Mouse (Mus musculus): Measurements from ENCODE around the gene Prkcd. TPM values are rescaled to one million over a fixed set of nuclear protein-coding genes. Genes with fewer than 3 reads are reported as not detected.

Gene Prkcd
- polyA plus RNA-seq, 1 experiment from 2014 or later: 35.2 TPM

DNA sequence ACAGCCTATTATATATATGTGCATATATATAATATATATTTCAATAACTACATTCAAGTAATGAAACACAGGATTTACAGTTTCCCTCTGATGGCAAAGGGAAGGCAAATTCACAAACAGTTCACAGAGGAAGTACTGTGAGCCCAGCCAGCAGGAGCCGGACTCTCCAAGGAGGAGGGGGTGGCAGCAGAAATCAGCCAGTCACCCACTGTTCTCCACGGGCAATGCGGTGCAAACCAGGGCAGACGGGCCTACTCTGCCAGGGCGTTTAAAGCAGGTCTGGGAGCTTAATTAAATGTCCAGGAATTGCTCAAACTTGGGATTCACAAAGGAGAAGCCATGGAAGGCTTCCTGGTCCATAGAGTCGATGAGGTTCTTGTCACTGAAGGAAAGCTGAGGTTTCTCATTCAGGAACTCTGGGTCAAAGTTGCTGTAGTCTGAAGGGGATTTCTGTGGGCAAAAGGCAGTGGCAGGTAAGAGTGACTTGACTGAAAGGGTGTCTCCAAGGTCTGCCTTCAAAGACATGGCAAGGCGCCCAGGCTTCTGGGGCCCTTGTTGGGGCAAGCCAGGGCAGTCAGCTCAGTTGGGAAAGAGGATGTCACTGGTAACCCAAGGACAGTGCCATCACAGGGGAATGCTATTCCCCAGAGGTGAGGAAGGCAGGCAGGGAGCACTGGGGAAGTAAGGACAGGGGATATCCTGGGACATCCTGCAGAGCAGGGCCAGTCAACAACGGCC is 30.3 kb downstream of the Prkcd start:
- 75% methylated on average over 8 of the region's 8 CpGs for WGBS
- no peak for ATAC-seq (ENCODE audit: low FRiP score)
- Histone ChIP-seq H3K4me1 (peaks cover 20% of the 10 kb centered on the region), H3K4me3 (replicated peaks) (no peak overlapping the region), H3K27me3 (replicated peaks) (no peaks in the 10 kb centered on the region), H3K9me3 (replicated peaks) (no peaks in the 10 kb centered on the region), H3K27ac (replicated peaks) (no peak overlapping the region), H3K4me2 (no peak overlapping the region), H3K9ac (replicated peaks) (no peak overlapping the region), H3K36me3 (0 out of 2 replicates have a peak, but pooled peaks cover 3% of the 10 kb centered on the region)

DNA sequence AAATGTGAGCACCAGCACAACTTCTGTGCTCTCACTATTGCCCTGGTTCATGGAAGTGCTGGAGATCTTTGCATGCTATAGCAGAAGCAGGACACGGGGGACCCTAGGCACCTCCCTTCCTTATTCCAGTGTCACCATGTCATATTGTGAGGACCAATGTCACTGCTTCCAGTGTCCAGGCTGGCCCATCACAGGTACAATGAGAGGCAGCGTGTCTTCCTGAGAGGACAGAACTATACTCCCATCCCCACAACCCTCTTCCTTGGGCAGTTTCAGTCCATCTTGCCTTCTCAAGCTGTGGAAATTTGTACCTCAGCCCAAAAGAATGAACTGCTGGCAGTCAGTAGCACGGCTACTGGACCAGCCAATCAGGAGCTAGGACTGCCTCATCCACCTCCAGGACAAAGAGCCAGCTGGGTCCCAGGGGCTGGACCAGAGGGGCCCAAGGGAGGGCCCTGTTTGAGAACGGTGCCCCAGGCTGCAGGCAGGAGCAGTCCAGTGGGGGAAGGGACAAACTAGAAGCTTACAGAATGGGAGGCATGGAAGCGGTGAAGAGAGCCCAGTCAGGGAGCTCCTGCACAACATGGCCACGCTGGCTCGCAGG is 31.8 kb downstream of the Prkcd start:
- 0 out of 2 replicates have a peak overlapping the region, but pooled peaks have one; percentile 11 for H3K4me2 ChIP-seq
- no peak overlapping the region for H3K9ac ChIP-seq (replicated peaks)

DNA sequence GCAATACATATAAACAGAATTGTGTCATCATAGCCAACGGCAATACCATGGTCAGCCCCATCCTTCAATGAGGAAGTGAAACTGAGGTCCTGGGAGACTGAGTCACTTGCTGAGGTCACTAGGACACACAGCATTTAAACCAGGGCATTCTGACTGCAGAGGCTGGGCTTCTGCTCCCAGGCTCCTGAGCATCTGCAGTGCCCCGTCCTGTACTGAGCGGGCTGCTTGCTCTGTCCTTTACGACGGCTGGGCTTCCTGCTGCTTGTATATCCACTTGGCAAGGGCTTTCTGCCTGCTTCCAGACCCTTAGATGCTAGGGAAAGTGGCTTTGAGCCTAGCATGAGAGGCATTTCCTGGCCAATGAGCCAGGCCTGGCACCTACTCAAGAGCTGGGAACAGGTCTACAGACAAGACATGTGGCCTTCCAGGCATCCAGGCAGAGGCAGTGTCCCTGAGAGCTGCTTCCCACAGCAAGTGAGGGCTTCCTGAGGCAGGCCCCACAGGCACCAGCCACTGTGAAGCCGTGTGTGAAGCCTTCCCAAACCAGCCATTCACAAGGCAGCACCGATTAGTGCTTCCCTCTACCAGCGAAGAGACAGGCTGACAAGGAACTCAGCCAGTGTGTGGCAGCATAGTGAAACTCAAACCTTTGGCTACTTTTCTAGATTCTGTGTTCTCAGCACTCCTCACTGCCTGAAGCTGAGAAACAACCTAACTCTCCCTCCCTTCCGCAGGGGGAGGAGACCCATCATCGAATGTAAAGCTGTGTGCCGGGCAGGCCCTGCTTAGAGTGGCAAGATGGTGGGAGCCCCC is 32.5 kb downstream of the Prkcd start:
- peak; percentile 65 for ATAC-seq (ENCODE audit: low FRiP score)
- Histone ChIP-seq H3K4me1 (peaks cover 20% of the 10 kb centered on the region), H3K4me2 (0 out of 2 replicates have a peak overlapping the region, but pooled peaks have one; percentile 11), H3K27ac (replicated peaks) (peak overlapping the region; percentile 54), H3K27me3 (replicated peaks) (no peaks in the 10 kb centered on the region), H3K9ac (replicated peaks) (no peak overlapping the region), H3K4me3 (replicated peaks) (no peak overlapping the region), H3K9me3 (replicated peaks) (no peaks in the 10 kb centered on the region), H3K36me3 (no peaks in the 10 kb centered on the region)
- 26% methylated on average over 11 of the region's 11 CpGs for WGBS

More for the DNA sequence above, 31.8 kb downstream of the Prkcd start:
- 18% methylated on average over 7 of the region's 7 CpGs for WGBS
- no peak overlapping the region for H3K4me3 ChIP-seq (replicated peaks)
- H3K9me3 ChIP-seq (replicated peaks): no peaks in the 10 kb centered on the region
- no peaks in the 10 kb centered on the region for H3K27me3 ChIP-seq (replicated peaks)
- peak overlapping the region; percentile 54 for H3K27ac ChIP-seq (replicated peaks)
- H3K4me1 ChIP-seq: peaks cover 20% of the 10 kb centered on the region
- H3K36me3 ChIP-seq: no peaks in the 10 kb centered on the region
- peak; percentile 40 for ATAC-seq (ENCODE audit: low FRiP score)

DNA sequence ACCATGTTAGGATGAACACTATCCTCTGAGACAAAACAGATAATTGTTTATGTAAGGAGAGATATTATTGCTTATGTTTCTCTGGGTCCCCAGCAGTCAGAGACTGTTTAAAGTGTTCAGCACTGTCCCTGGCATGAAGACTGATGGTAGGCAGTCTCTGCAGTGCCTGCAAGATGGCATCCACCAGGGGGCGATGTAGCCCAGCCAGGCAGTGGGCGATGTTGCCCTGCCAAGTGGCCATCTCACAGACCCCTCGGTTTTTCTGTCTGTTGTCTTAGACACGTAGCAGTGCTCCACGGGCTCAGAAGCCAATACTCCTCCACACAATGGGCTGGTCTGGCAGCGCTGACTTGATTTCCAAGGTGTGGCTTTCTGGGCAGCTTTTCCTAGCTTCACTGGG is 34.6 kb downstream of the Prkcd start:
- H3K9ac ChIP-seq (replicated peaks): no peak overlapping the region
- 11% methylated on average over 6 of the region's 6 CpGs for WGBS
- H3K4me2 ChIP-seq: no peak overlapping the region
- H3K36me3 ChIP-seq: no peaks in the 10 kb centered on the region
- no peaks in the 10 kb centered on the region for H3K9me3 ChIP-seq (replicated peaks)
- peaks cover 31% of the 10 kb centered on the region for H3K4me1 ChIP-seq
- no peaks in the 10 kb centered on the region for H3K27me3 ChIP-seq (replicated peaks)
- no peak overlapping the region for H3K27ac ChIP-seq (replicated peaks)
- no peak overlapping the region for H3K4me3 ChIP-seq (replicated peaks)
- ATAC-seq (ENCODE audit: low FRiP score): no peak

DNA sequence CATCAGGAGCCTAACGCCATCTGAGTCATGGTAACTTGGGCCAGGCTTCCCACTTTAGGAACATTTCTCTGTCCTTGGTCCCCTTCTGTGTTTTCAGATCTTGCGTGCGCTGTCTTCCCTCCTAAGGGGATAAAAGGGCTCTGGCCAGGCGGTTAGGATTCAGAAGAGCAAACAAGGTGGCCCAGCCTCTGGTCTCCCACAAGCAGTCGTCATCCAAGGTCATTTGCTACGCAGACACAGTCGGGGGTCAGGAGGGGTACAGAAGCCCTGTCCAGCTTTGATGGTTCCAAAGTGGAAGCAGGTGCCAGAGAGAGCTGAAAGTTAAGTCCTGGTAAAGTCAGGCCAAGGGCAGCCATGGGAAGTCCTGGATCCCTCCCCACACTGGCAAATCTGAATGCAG is 35.1 kb downstream of the Prkcd start:
- no peak overlapping the region for H3K4me3 ChIP-seq (replicated peaks)
- H3K4me2 ChIP-seq: no peak overlapping the region
- H3K27ac ChIP-seq (replicated peaks): no peak overlapping the region
- WGBS: 77% methylated on average over 7 of the region's 7 CpGs
- ATAC-seq (ENCODE audit: low FRiP score): no peak
- no peaks in the 10 kb centered on the region for H3K36me3 ChIP-seq
- H3K27me3 ChIP-seq (replicated peaks): no peaks in the 10 kb centered on the region
- no peaks in the 10 kb centered on the region for H3K9me3 ChIP-seq (replicated peaks)
- H3K9ac ChIP-seq (replicated peaks): no peak overlapping the region
- peaks cover 32% of the 10 kb centered on the region for H3K4me1 ChIP-seq

DNA sequence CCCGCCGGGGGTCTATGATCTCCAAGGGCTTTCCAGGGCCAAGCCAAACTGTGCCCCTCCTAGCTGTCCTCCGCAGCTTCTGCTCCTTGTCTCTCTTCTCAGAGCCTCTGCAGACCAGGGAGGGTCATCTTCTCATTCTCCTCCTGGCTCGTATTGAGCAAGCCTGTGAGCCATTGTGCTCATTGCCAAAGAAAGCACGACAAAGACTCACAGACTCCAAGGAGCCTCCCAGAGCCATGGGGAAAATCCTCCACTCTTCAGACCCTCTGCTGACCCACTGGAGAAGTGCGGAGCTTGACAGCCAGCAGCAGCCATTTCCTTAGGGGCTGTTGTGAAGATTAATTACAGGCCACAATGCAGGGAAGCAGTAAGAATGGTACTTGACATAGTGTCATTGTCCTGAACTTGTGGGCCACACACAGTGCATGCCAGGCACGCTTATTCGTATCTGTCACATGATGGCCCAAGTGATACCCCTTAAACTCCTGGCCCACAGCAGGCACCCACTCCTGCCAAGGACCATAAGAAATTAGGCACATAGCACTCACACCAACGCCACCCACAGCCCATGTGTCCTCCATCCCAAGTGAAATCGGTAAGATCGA is 35.9 kb downstream of the Prkcd start:
- ATAC-seq (ENCODE audit: low FRiP score): no peak
- H3K4me1 ChIP-seq: peaks cover 32% of the 10 kb centered on the region
- H3K9ac ChIP-seq (replicated peaks): no peak overlapping the region

DNA sequence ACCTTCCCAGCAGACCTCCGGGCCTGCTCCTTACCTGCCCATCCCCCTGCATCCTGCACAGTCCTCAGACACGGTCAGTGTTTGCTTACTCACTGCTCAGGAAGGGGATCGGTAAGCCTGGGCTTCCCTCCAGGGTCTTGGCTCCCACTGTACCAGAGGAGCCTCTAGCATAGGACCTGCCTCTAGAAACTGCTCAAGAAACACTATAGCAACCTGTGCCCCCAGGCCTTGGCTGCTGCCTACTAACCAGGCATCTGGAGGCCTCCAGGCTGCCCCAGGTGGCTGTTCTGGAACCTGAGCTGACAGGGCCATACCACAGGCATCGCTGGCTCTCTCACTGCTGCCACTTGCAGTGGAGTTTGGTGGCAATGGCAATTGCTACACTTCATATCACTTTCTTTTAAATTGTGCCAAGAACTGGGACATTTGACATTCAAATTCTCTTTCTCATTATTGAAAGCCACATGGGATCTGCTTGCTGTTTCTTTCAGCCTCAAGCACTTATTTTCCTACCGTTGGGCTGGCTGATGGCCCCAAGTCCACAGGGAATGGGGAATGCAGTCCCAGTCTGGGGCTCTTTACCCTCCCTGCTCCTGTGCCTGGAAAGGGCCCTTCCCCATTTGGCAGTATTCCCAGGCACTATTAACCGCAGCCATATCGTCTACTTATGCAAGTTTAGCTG is 39.1 kb downstream of the Prkcd start:
- Histone ChIP-seq H3K4me3 (replicated peaks) (no peak overlapping the region), H3K36me3 (no peaks in the 10 kb centered on the region), H3K9ac (replicated peaks) (no peak overlapping the region), H3K27me3 (replicated peaks) (no peaks in the 10 kb centered on the region), H3K27ac (replicated peaks) (peak overlapping the region; percentile 33; the same call in 1 of the 2 replicates), H3K4me2 (no peak overlapping the region), H3K9me3 (replicated peaks) (no peaks in the 10 kb centered on the region), H3K4me1 (peaks cover 18% of the 10 kb centered on the region)
- peak; percentile 33; the same call in 1 of the 2 replicates for ATAC-seq (ENCODE audit: low FRiP score)
- WGBS: 32% methylated on average over 7 of the region's 7 CpGs

More for the DNA sequence above, 35.9 kb downstream of the Prkcd start:
- Histone ChIP-seq H3K27me3 (replicated peaks) (no peaks in the 10 kb centered on the region), H3K27ac (replicated peaks) (no peak overlapping the region), H3K9me3 (replicated peaks) (no peaks in the 10 kb centered on the region), H3K36me3 (no peaks in the 10 kb centered on the region), H3K4me3 (replicated peaks) (no peak overlapping the region), H3K4me2 (no peak overlapping the region)
- 46% methylated on average over 11 of the region's 11 CpGs for WGBS

DNA sequence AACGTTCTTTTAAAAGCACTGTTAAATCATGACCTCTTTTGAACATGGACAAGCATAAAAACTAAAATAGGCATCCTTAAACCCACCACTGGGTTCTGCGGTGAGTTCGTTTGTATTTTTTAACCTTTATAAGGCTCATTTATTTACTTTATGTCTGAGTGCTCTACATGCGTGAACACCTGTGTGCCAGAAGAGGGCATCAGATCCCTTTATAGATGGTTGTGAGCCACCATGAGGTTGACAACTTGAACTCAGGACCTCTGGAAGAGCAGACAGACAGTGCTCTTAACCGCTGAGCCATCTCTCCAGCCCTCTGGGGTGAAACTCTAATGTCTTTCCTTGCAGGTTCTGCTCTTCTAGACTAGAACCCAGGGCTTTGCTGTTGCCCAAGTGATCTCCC is 40.7 kb downstream of the Prkcd start:
- H3K4me3 ChIP-seq (replicated peaks): no peak overlapping the region
- H3K9me3 ChIP-seq (replicated peaks): no peaks in the 10 kb centered on the region
- H3K4me1 ChIP-seq: peaks cover 18% of the 10 kb centered on the region
- no peak for ATAC-seq (ENCODE audit: low FRiP score)
- H3K4me2 ChIP-seq: no peak overlapping the region
- no peak overlapping the region for H3K27ac ChIP-seq (replicated peaks)
- 74% methylated on average over 5 of the region's 5 CpGs for WGBS
- H3K9ac ChIP-seq (replicated peaks): no peak overlapping the region
- no peaks in the 10 kb centered on the region for H3K36me3 ChIP-seq
- no peaks in the 10 kb centered on the region for H3K27me3 ChIP-seq (replicated peaks)

DNA sequence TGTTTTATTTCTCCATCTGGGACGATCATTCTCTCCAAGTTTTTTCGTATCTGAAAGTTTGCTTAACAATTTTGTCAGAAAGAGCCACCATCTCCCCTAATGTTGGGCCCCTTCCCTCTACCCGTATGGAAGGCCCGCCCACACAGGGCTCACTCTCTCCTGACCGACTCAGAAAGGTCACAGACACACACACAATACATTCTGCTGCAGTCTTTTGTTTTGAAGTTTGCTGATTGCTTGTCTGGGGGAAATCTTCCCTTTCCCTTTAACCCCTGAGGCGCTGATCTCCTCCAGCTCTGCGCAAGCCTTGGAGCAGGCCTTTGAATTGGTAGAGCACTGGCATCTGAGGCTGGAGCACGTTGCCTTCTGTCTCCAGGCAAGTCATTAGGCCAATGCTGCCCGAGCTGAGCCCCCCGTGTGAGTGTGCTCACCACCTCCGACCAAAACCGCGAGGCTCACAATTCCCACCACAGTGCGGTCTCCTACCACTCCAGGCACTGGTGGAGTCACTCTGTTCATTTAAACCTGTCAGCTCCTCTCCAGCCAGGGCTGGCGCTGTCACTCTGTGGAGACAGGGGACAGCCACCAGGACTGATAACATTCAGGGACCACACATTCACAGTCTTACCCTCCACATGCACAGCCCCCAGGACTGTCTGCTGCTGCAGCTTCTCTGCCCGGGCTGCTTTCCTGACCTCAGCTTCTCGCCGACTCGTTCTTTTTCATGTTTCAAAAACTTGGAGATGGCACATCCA is 41.3 kb downstream of the Prkcd start:
- Histone ChIP-seq H3K4me1 (peaks cover 18% of the 10 kb centered on the region), H3K36me3 (no peaks in the 10 kb centered on the region), H3K4me2 (no peak overlapping the region), H3K9ac (replicated peaks) (no peak overlapping the region), H3K9me3 (replicated peaks) (no peaks in the 10 kb centered on the region), H3K4me3 (replicated peaks) (no peak overlapping the region), H3K27ac (replicated peaks) (no peak overlapping the region), H3K27me3 (replicated peaks) (no peaks in the 10 kb centered on the region)
- 25% methylated on average over 19 of the region's 19 CpGs for WGBS
- ATAC-seq (ENCODE audit: low FRiP score): no peak

DNA sequence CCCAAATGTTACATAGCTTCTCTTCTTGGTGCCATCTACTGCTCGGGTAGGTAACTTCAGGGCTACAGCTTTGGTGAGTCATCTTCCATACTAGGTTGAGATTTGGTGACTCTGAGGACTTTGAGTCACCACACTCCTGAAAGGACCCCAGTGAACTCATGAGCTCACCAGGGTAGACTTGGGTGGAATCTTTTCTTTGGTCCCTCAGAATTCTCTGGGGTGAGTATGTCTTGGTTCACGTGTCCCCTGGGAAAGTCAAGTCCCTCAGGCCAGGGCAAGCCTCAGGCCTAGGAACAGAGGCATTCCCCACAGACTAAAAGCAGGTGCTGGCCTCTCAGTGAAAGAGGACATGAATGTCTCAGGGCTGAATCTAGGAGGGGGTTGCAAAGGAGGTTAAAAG is 41.9 kb downstream of the Prkcd start:
- Histone ChIP-seq H3K9ac (replicated peaks) (no peak overlapping the region), H3K4me1 (peaks cover 18% of the 10 kb centered on the region), H3K4me3 (replicated peaks) (no peak overlapping the region), H3K27ac (replicated peaks) (no peak overlapping the region), H3K9me3 (replicated peaks) (no peaks in the 10 kb centered on the region), H3K4me2 (no peak overlapping the region), H3K27me3 (replicated peaks) (no peaks in the 10 kb centered on the region), H3K36me3 (no peaks in the 10 kb centered on the region)
- no peak for ATAC-seq (ENCODE audit: low FRiP score)
- WGBS: 46% methylated on average over 2 of the region's 2 CpGs
